Mouse (Mus musculus) gastrocnemius, postnatal 36 days (tissue): Measurements from ENCODE around the gene Lcn12. TPM values are rescaled to one million over a fixed set of nuclear protein-coding genes. Genes with fewer than 3 reads are reported as not detected.

Experiments used
- DNase-seq, 2 experiments: peaks; one replicate each; pipeline ENCODE4 v3.0.0; 2022
- intact Hi-C: fragments of 180-260 bp; cut with DNase I; formaldehyde crosslinking; loops from one replicate; pipeline ENCODE4 v1.15.1; 2025
- microRNA-seq, 2 experiments: library from miRNA; unstranded; fragments of <30 nt; microRNA quantifications; one replicate each; pipeline ENCODE4 v1.2.0; 2021
- total RNA-seq, 2 experiments: library from RNA; stranded (reverse); gene quantifications; 2 replicates each; pipeline ENCODE4 v1.2.3; 2021

Gene Lcn12
- total RNA-seq, 2 experiments from 2014 or later, result not detected

DNA sequence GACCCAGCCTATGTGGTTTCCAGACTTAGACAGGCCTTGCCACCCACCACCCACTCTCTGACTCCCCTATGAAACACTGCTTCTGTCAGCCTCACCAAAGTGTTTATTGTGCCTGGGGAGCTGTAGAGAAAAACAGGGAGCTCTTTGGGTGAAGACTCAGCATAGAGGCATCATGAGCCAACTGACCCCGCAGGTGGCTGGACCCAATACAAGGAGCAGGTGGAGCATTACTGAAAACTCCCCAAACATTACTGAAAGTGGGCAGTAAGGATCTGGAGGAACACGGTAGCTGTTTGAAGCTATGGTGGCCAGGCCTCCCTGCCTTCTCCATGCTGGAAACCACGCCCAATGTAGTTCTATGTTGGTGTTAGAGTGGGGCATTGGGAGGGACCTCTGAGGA is 30.1 kb downstream of the Lcn12 start:
- intact Hi-C loops, result no loop called here
- DNase-seq, result no peak

- DNase-seq, result no peak
- intact Hi-C loops, result no loop called here
These were observed 32.3 kb downstream of the Lcn12 start for GRCm38 (mm10) chr2:25461407-25461806.

GRCm38 (mm10) chr2:25460551-25461309 is 33.0 kb downstream of the Lcn12 start, which contains the start of gene Paxx:
Paxx (minus strand) TSS chr2:25461094.
- peak; percentile 86 to 88 for DNase-seq
- intact Hi-C loops, result no loop called here

- intact Hi-C loops, result no loop called here
- DNase-seq, result no peak
These were observed 33.6 kb downstream of the Lcn12 start for GRCm38 (mm10) chr2:25460135-25460534.

GRCm38 (mm10) chr2:25458911-25459310 is 34.8 kb downstream of the Lcn12 start:
- intact Hi-C loops, result no loop called here
- DNase-seq, result peak; percentile 44 to 61

DNA sequence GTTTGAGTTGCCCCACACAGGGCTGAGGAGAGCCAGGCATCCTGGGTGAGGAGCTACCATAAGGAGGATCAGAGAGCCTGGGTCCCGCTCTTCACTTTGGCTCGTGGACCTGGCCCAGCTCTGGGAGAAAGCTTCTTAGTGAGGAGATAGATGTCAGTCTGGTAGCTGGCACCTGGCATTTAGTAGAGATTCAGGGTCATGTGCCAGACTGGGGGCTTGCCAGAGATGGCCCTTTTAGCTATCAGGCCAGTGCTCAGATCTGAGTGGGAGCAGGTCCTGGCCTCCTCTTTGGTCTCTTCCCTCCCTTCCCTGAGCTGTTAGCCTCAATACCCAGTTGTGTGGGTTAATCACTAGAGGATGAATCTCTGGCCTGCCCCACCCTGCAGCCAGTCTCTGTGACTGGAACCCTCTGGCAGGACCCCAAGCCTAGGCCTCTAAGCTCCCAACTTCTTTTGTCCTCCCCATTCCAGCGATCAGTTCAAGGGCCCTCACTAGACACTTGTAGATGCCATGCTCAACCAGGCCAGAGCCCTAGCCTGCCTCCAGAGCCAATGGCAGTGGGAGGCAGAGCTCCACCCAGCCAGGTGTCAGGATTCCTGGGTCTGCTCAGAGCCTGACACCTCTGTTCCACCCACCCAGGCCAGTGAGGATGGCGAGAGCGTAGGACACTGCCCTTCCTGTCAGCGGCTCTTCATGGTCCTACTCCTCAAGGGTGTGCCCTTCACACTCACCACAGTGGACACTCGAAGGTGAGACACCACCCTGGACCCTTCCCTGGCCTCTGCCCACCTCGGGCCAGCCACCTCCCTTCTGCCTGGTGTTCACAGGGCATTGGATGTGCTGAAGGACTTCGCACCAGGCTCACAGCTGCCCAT is 36.5 kb downstream of the Lcn12 start:
- intact Hi-C loops, result no loop called here

GRCm38 (mm10) chr2:25456205-25456953 is 37.3 kb downstream of the Lcn12 start, which contains the start of gene Clic3:
Clic3 (plus strand) TSS chr2:25456838.
- intact Hi-C loops, result no loop called here
- DNase-seq, result no peak

More for the DNA sequence above, 36.5 kb downstream of the Lcn12 start:
- no peak for DNase-seq

GRCm38 (mm10) chr2:25452951-25453350 is 40.8 kb downstream of the Lcn12 start:
- intact Hi-C loops, result no loop called here
- no peak for DNase-seq

DNA sequence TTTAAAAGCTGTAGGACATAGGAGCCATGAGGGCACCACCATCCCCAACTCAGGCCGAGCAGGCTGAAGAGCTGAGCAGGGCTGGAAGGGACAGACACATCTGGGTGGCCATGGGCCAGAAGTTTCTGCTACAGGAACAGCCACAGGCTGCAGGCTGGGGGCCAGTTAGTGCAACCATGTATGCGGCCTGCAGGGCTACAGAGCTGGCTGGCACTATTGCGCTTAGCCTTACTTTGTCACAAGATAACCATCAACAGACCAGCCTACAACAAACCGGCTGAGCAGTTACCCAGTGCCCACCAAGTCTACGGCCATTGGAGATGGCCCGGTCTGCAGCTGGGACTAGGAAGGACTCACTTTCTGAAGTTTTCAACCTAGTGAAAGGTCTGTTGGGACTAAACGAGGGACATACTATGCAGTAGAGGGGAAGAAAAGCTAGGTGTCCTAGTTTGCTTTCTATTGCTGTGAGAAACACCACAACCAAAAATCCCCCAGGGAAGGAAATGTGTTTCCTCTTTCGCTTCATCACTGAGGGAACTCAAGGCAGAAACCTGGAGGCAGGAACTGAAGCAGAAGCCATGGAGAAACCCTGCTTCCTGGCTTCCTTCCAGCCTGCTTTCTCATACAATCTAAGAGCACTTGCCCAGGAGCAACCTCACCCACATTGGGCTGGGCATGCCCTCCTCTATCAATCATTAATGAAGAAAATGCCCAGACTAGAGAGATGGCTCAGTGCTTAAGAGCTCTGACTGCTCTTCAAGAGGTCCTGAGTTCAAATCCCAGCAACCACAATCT is 42.7 kb downstream of the Lcn12 start:
- DNase-seq, result no peak
- intact Hi-C loops, result no loop called here

- intact Hi-C loops, result no loop called here
- DNase-seq, result no peak
These were observed 51.0 kb downstream of the Lcn12 start for GRCm38 (mm10) chr2:25442682-25443081.

DNA sequence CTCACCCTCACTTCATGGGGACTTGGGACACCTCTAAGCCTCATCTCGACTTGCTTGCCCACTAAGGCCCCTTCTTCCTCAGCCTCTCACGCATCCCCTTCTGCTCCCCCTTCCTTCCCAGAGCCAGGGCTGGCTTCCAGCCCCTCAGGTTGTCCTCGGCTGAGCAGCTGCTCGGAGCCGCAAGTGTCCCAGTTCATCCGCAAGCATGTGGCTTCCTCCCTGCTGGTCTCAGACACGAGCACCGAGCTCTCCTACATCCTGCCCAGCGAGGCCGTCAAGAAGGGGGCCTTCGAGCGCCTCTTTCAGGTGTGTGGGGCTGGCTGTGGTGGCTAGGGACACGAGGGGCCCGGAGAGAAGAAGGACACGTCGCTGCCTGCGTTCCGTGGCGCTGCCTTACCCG is 52.6 kb downstream of the Lcn12 start:
- DNase-seq, result no peak
- intact Hi-C loops, result no loop called here

Small RNAs within 50 kb of the gene (microRNA-seq; reads per million reads assigned to microRNA genes)
- 0.36 to 0.74 reads per million in 2 experiments for gene Mir3087

Other genes starting within 250 kb of the Lcn12 start
- 1 to 10 TPM in 1 of 2 experiments, under 1 TPM in 1; 0.39 to 1.1 TPM for gene AL732309.1, start 247.0 kb downstream of the Lcn12 start, total RNA-seq
- gene Tmem203, start 238.5 kb downstream of the Lcn12 start, total RNA-seq, result 10 to 100 TPM; 10.4 to 12.0 TPM
- 1 to 10 TPM; 3.8 to 4.5 TPM for gene Tprn, start 231.3 kb downstream of the Lcn12 start, total RNA-seq
- gene Ssna1, start 221.5 kb downstream of the Lcn12 start, total RNA-seq, result 10 to 100 TPM; 25.8 to 25.9 TPM
- 10 to 100 TPM; 27.0 to 27.8 TPM for gene Anapc2, start 221.4 kb downstream of the Lcn12 start, total RNA-seq
- not detected for gene Tmem210, start 205.8 kb downstream of the Lcn12 start, total RNA-seq
- not detected for gene Lrrc26, start 204.0 kb downstream of the Lcn12 start, total RNA-seq
- gene Grin1, start 174.7 kb downstream of the Lcn12 start, total RNA-seq, result not detected
- 10 to 100 TPM; 11.9 to 15.0 TPM for gene Man1b1, start 161.6 kb downstream of the Lcn12 start, total RNA-seq
- 10 to 100 TPM in 1 of 2 experiments, 1 to 10 TPM in 1; 8.7 to 11.9 TPM for gene Dpp7, start 137.6 kb downstream of the Lcn12 start, total RNA-seq
- gene Uap1l1, start 128.2 kb downstream of the Lcn12 start, total RNA-seq, result 1 to 10 TPM; 2.2 to 3.4 TPM
- gene Sapcd2, start 121.6 kb downstream of the Lcn12 start, total RNA-seq, result under 1 TPM; 0.10 to 0.26 TPM
- gene Entpd2, start 98.0 kb downstream of the Lcn12 start, total RNA-seq, result 1 to 10 TPM; 7.2 to 9.5 TPM
- 10 to 100 TPM; 14.2 to 17.6 TPM for gene Npdc1, start 94.6 kb downstream of the Lcn12 start, total RNA-seq
- gene Fut7, start 70.6 kb downstream of the Lcn12 start, total RNA-seq, result not detected
- gene Abca2, start 65.2 kb downstream of the Lcn12 start, total RNA-seq, result 10 to 100 TPM; 12.3 to 16.5 TPM
- under 1 TPM; 0.35 to 0.46 TPM for gene Clic3, start 37.1 kb downstream of the Lcn12 start, total RNA-seq
- 10 to 100 TPM; 13.4 to 13.6 TPM for gene Paxx, start 32.8 kb downstream of the Lcn12 start, total RNA-seq
- under 1 TPM in 1 of 2 experiments, not detected in 1; 0.39 TPM for gene Ptgds, start 23.9 kb downstream of the Lcn12 start, total RNA-seq
- 10 to 100 TPM; 75.3 to 83.6 TPM for gene Fbxw5, start 6.8 kb upstream of the Lcn12 start, total RNA-seq
- 1 to 10 TPM; 1.4 to 1.5 TPM for gene C8g, start 7.8 kb upstream of the Lcn12 start, total RNA-seq
- gene Traf2, start 53.0 kb upstream of the Lcn12 start, total RNA-seq, result 10 to 100 TPM in 1 of 2 experiments, 1 to 10 TPM in 1; 9.8 to 11.5 TPM
- gene Edf1, start 63.9 kb upstream of the Lcn12 start, total RNA-seq, result 100 to 1,000 TPM; 139 to 157 TPM
- gene Mamdc4, start 80.9 kb upstream of the Lcn12 start, total RNA-seq, result 1 to 10 TPM in 1 of 2 experiments, under 1 TPM in 1; 0.74 to 4.7 TPM
- 10 to 100 TPM; 50.2 to 53.9 TPM for gene Phpt1, start 81.3 kb upstream of the Lcn12 start, total RNA-seq
- gene Ajm1, start 87.8 kb upstream of the Lcn12 start, total RNA-seq, result not detected
- gene Rabl6, start 114.6 kb upstream of the Lcn12 start, total RNA-seq, result 10 to 100 TPM; 74.4 to 75.9 TPM
- not detected for gene Ccdc183, start 123.8 kb upstream of the Lcn12 start, total RNA-seq
- gene Tmem141, start 128.1 kb upstream of the Lcn12 start, total RNA-seq, result 10 to 100 TPM; 11.1 to 18.7 TPM
- 1 to 10 TPM; 2.3 to 3.3 TPM for gene Fcna, start 134.1 kb upstream of the Lcn12 start, total RNA-seq
- 10 to 100 TPM; 12.7 to 13.6 TPM for gene Lcn8, start 159.2 kb upstream of the Lcn12 start, total RNA-seq
- gene Lcn5, start 164.0 kb upstream of the Lcn12 start, total RNA-seq, result not detected
- not detected for gene Lcn6, start 182.9 kb upstream of the Lcn12 start, total RNA-seq
- not detected for gene Lcn10, start 188.8 kb upstream of the Lcn12 start, total RNA-seq
- gene Obp2a, start 206.1 kb upstream of the Lcn12 start, total RNA-seq, result not detected
- 10 to 100 TPM; 15.4 to 16.3 TPM for gene Bmyc, start 212.8 kb upstream of the Lcn12 start, total RNA-seq
- not detected for gene Obp2b, start 243.1 kb upstream of the Lcn12 start, total RNA-seq